Mouse (Mus musculus) right cerebral cortex, postnatal 14 days (tissue): ENCODE measurements around the gene Wrb.
"Not testable (repeated sequence)": the region's sequence is repeated elsewhere in the genome, so short reads cannot be mapped to it uniquely, and the experiment has no call there.

ENCODE experiments used
- DNase-seq: peaks from one replicate; pipeline ENCODE4 v3.0.0; 2022

Gene Wrb

GRCm38 (mm10) chr16:96145110-96145800 is at the start of gene Wrb:
Gene Wrb, plus strand, starts transcription at chr16:96145407.
- DNase-seq = peak; percentile 100

- DNase-seq = no peak
Measured at GRCm38 (mm10) chr16:96095966-96096365, 49.2 kb upstream of the Wrb start.

- DNase-seq = not testable (repeated sequence)
Measured at GRCm38 (mm10) chr16:96097811-96098210, 47.4 kb upstream of the Wrb start.

- DNase-seq = no peak
Measured at GRCm38 (mm10) chr16:96103036-96103435, 42.2 kb upstream of the Wrb start.

- no peak for DNase-seq
Measured at GRCm38 (mm10) chr16:96109673-96110072, 35.5 kb upstream of the Wrb start.

- no peak for DNase-seq
Measured at GRCm38 (mm10) chr16:96110655-96111345, 34.4 kb upstream of the Wrb start.

GRCm38 (mm10) chr16:96112769-96113168 is 32.4 kb upstream of the Wrb start:
- DNase-seq = no peak

GRCm38 (mm10) chr16:96114729-96115128 is 30.5 kb upstream of the Wrb start:
- no peak for DNase-seq

GRCm38 (mm10) chr16:96120022-96120623 is 25.1 kb upstream of the Wrb start:
- DNase-seq = no peak

GRCm38 (mm10) chr16:96126684-96127171 is 18.5 kb upstream of the Wrb start:
- DNase-seq = no peak

GRCm38 (mm10) chr16:96127288-96127656 is 17.9 kb upstream of the Wrb start:
- DNase-seq = no peak

GRCm38 (mm10) chr16:96127657-96128344 is 17.4 kb upstream of the Wrb start, which contains the start of gene Hmgn1:
Gene Hmgn1, minus strand, starts transcription at chr16:96127729.
- peak; percentile 97 for DNase-seq

GRCm38 (mm10) chr16:96128466-96128865 is 16.7 kb upstream of the Wrb start:
- DNase-seq = no peak

GRCm38 (mm10) chr16:96144748-96145109 is 478 bp upstream of the Wrb start:
- DNase-seq = not testable (repeated sequence)

- no peak for DNase-seq
Measured at GRCm38 (mm10) chr16:96145814-96146213, 607 bp downstream of the Wrb start.

- DNase-seq = no peak
Measured at GRCm38 (mm10) chr16:96148834-96149233, 3.6 kb downstream of the Wrb start.

- DNase-seq = no peak
Measured at GRCm38 (mm10) chr16:96149311-96149710, 4.1 kb downstream of the Wrb start.

- DNase-seq = no peak
Measured at GRCm38 (mm10) chr16:96150995-96151394, 5.8 kb downstream of the Wrb start.

GRCm38 (mm10) chr16:96151551-96151950 is 6.3 kb downstream of the Wrb start:
- peak; percentile 82 for DNase-seq

- no peak for DNase-seq
Measured at GRCm38 (mm10) chr16:96154476-96154875, 9.3 kb downstream of the Wrb start.

- peak; percentile 68 for DNase-seq
Measured at GRCm38 (mm10) chr16:96156019-96156418, 10.8 kb downstream of the Wrb start.

- no peak for DNase-seq
Measured at GRCm38 (mm10) chr16:96157171-96157570, 12.0 kb downstream of the Wrb start.

GRCm38 (mm10) chr16:96158511-96159080 is 13.4 kb downstream of the Wrb start:
- DNase-seq = no peak
